Mouse (Mus musculus) cerebellum, adult 11 months (tissue): ENCODE measurements at regions not wholly inside any gene's neighbourhood (a gene's known extent, or its start where the extent isn't known, plus 50 kb on each side); places are given as distances from the start of the nearest gene placed in this dataset.

Experiments used
- DNase-seq: peaks from one replicate; pipeline ENCODE4 v3.0.0; 2022

DNA sequence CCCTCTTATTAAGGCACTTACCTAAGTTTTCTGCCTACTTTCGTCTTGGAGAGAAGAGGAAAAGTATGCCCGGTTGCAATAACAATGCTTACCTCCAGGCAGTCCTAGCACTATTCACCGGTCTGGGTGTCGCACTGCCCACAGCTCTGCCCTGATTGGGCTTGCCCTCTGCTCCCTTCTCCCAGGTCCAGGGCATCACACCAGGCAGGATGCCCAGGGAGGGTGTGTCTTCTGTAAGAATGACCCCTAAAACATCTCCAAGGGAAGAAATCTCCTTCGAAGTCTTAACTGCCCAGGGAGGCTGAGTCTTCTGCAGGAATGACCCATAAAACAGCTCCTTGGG is 49.9 kb upstream of the Cdh5 start:
- DNase-seq, result no peak
